8 mouse cellular contexts compared by ENCODE assay signal in genomic region chr11:21091067-21091427, GRCm38 (mm10). TPM values are rescaled to one million over a fixed set of nuclear protein-coding genes. Genes with fewer than 3 reads are reported as not detected.
DNase-seq lines count a peak whose midpoint lies in the region; ATAC-seq and TF ChIP-seq lines count a peak whose summit lies in the region.

TSS of gene Peli1 (plus strand) at chr11:21091291.

- H3K27ac ChIP-seq in bone marrow macrophage, adult 2 months (ENCODE audit: insufficient read depth, low read depth, low read length): peak within 1 kb of the TSS; percentile 94
- peak within 1 kb of the TSS; percentile 74 for H3K27ac ChIP-seq in embryonic fibroblast, embryonic 13.5 days (ENCODE audit: insufficient read depth, low read length)
- H3K27ac ChIP-seq in kidney, embryonic 14.5 days (ENCODE audit: low read depth, low read length): peak within 1 kb of the TSS; percentile 99
- H3K27ac ChIP-seq in limb, embryonic 15.5 days: peak within 1 kb of the TSS; percentile 100

- H3K36me3 ChIP-seq in kidney, embryonic 14.5 days (ENCODE audit: control insufficient read depth, insufficient read depth, low read length): no peaks in the 10 kb centered on the region
- no peaks in the 10 kb centered on the region for H3K36me3 ChIP-seq in limb, embryonic 15.5 days

- 0% methylated on average over 15 of the region's 24 CpGs for WGBS in kidney, embryonic 14.5 days
- WGBS in limb, embryonic 15.5 days: 0% methylated on average over 24 of the region's 24 CpGs

- H3K4me3 ChIP-seq in bone marrow macrophage, adult 2 months (ENCODE audit: insufficient read depth, low read length): peak within 1 kb of the TSS; percentile 91
- peak within 1 kb of the TSS; percentile 67 for H3K4me3 ChIP-seq in embryonic fibroblast, embryonic 13.5 days (ENCODE audit: insufficient read depth, low read length)
- peak within 1 kb of the TSS; percentile 96 for H3K4me3 ChIP-seq in kidney, embryonic 14.5 days (ENCODE audit: low read length)
- peak within 1 kb of the TSS; percentile 87 for H3K4me3 ChIP-seq in limb, embryonic 15.5 days

- no peaks in the 10 kb centered on the region for H3K27me3 ChIP-seq in kidney, embryonic 14.5 days (ENCODE audit: control insufficient read depth, insufficient read depth, low read length)
- no peaks in the 10 kb centered on the region for H3K27me3 ChIP-seq in limb, embryonic 15.5 days

- peak; percentile 100 for ATAC-seq in kidney, embryonic 14.5 days (ENCODE audit: low FRiP score, low TSS enrichment)
- peak; percentile 99 for ATAC-seq in limb, embryonic 15.5 days (ENCODE audit: insufficient number of reproducible peaks, low FRiP score, low TSS enrichment, low read depth)

- H3K9me3 ChIP-seq in kidney, embryonic 14.5 days (ENCODE audit: control insufficient read depth, low read length): no peaks in the 10 kb centered on the region
- H3K9me3 ChIP-seq in limb, embryonic 15.5 days: no peaks in the 10 kb centered on the region

- peak within 1 kb of the TSS; percentile 70 for H3K4me2 ChIP-seq in kidney, embryonic 14.5 days (replicated peaks; ENCODE audit: low read depth, low read length)
- peak within 1 kb of the TSS; percentile 51 for H3K4me2 ChIP-seq in limb, embryonic 15.5 days

- peaks cover 18% of the 10 kb centered on the region for H3K4me1 ChIP-seq in bone marrow macrophage, adult 2 months (ENCODE audit: control insufficient read depth, insufficient read depth, low read length)
- no peaks in the 10 kb centered on the region for H3K4me1 ChIP-seq in embryonic fibroblast, embryonic 13.5 days (ENCODE audit: control insufficient read depth, insufficient read depth, low read length)
- peaks cover 11% of the 10 kb centered on the region; the same call in 1 of the 2 replicates for H3K4me1 ChIP-seq in kidney, embryonic 14.5 days (ENCODE audit: control insufficient read depth, insufficient read depth, low read length)
- peaks cover 6% of the 10 kb centered on the region; the same call in 1 of the 2 replicates for H3K4me1 ChIP-seq in limb, embryonic 15.5 days

- TF ChIP-seq CTCF in bone marrow macrophage, adult 2 months (IDR thresholded peaks at IDR 0.05; ENCODE audit: low read depth, low read length): no peak
- no peak for TF ChIP-seq CTCF in embryonic fibroblast, embryonic 13.5 days (IDR thresholded peaks at IDR 0.05; ENCODE audit: borderline replicate concordance, insufficient read depth, low read length)

- DNase-seq in A20 (ENCODE audit: low read depth, low spot score): peak; percentile 97
- peak; percentile 94 to 95 for DNase-seq in heart, adult 9 months (ENCODE audit: low spot score in 2 of 2)
- DNase-seq in monocyte, adult 2 months (ENCODE audit: low read depth in 1 of 2, low spot score in 2 of 2): peak; percentile 84 to 88
- peak; percentile 94 to 95 for DNase-seq in spleen, postnatal 36 days (ENCODE audit: low spot score in 2 of 2)

- TF ChIP-seq POLR2A in bone marrow macrophage, adult 2 months (IDR thresholded peaks at IDR 0.05; ENCODE audit: borderline replicate concordance, low read depth, low read length): peak; percentile 60; the same call in 1 of the 2 replicates
- TF ChIP-seq POLR2A in embryonic fibroblast, embryonic 13.5 days (IDR thresholded peaks at IDR 0.05; ENCODE audit: low read depth, low read length): peak; percentile 99

- peak within 1 kb of the TSS; percentile 100 for H3K9ac ChIP-seq in kidney, embryonic 14.5 days (ENCODE audit: low read depth, low read length)
- peak within 1 kb of the TSS; percentile 95 for H3K9ac ChIP-seq in limb, embryonic 15.5 days

RNA-seq across cellular contexts. Expression of gene Peli1, which starts in this region (rescaled TPM):
- polyA plus RNA-seq in bone marrow macrophage, adult 2 months (2012; ENCODE audit: insufficient read depth, insufficient read length, missing spikeins): 28.2 and 30.8 TPM in 2 replicates
- 17.6 and 21.3 TPM in 2 replicates for polyA plus RNA-seq in embryonic fibroblast, embryonic 13.5 days (2011; ENCODE audit: insufficient read length, low read depth, missing spikeins)
- polyA plus RNA-seq in kidney, embryonic 14.5 days (2014; fragmentation: Nextera tagmentation; extraction: Ambion mirVana): 46.2 and 59.6 TPM in 2 replicates
- 33.8 and 38.5 TPM in 2 replicates for polyA plus RNA-seq in limb, embryonic 15.5 days (2015; fragmentation: Nextera tagmentation; extraction: Ambion mirVana)

Comparison
In these comparisons a context has a peak if more than half of its experiments do, and no peak if none do; other contexts are left out.
1. Peak in every context shown above with its lines: DNase-seq, ATAC-seq, H3K4me3 ChIP-seq and H3K27ac ChIP-seq.